8 mouse cellular contexts compared by ENCODE assay signal in genomic region chr4:106848290-106849092, GRCm38 (mm10). TPM values are rescaled to one million over a fixed set of nuclear protein-coding genes. Genes with fewer than 3 reads are reported as not detected.
DNase-seq lines count a peak whose midpoint lies in the region; ATAC-seq lines count a peak whose summit lies in the region.

No protein-coding gene starts in this region.

- ATAC-seq in liver, embryonic 11.5 days (replicated peaks; ENCODE audit: low FRiP score), result no peak
- no peak for ATAC-seq in activated CD4-positive, CD25-positive, alpha-beta regulatory T cell, adult 4 months

- H3K9ac ChIP-seq in liver, embryonic 11.5 days (ENCODE audit: low read depth, low read length), result no peak overlapping the region

- H3K27me3 ChIP-seq in liver, embryonic 11.5 days (replicated peaks; ENCODE audit: control insufficient read depth, insufficient read depth, low read length), result no peaks in the 10 kb centered on the region

- peaks cover 24% of the 10 kb centered on the region for H3K4me1 ChIP-seq in liver, embryonic 11.5 days (replicated peaks; ENCODE audit: control insufficient read depth, insufficient read depth, low read length)

- DNase-seq in liver, embryonic 11.5 days (ENCODE audit: low spot score), result no peak
- DNase-seq in liver, result no peak
- peak; percentile 86 for DNase-seq in cerebellum, postnatal 14 days
- peak; percentile 57 for DNase-seq in heart, postnatal 4 days
- peak; percentile 57 to 68 for DNase-seq in lung, adult 18-20 months
- DNase-seq in urinary bladder, adult 2 months (ENCODE audit: low spot score), result no peak
- DNase-seq in urinary bladder, adult 18-20 months (ENCODE audit: low spot score in 2 of 2), result no peak

- WGBS in liver, embryonic 11.5 days, result 59% methylated on average over 12 of the region's 12 CpGs

- H3K27ac ChIP-seq in liver, embryonic 11.5 days (ENCODE audit: low read depth, low read length), result peak overlapping the region; percentile 59; the same call in 1 of the 2 replicates

- H3K9me3 ChIP-seq in liver, embryonic 11.5 days (ENCODE audit: control insufficient read depth, low read length), result no peaks in the 10 kb centered on the region

- peak overlapping the region; percentile 28; the same call in 1 of the 2 replicates for H3K4me2 ChIP-seq in liver, embryonic 11.5 days

- H3K4me3 ChIP-seq in liver, embryonic 11.5 days (ENCODE audit: low read depth, low read length), result no peak overlapping the region

- H3K36me3 ChIP-seq in liver, embryonic 11.5 days (ENCODE audit: control insufficient read depth, insufficient read depth, low read length), result no peaks in the 10 kb centered on the region

RNA-seq across cellular contexts. Expression of gene Acot11, which starts 43.7 kb away (rescaled TPM):
- 2.9 and 3.9 TPM in 2 replicates for polyA plus RNA-seq in liver, embryonic 11.5 days (2014; fragmentation: Nextera tagmentation; extraction: Ambion mirVana)
- total RNA-seq in heart, postnatal 4 days (2021), result 10 to 100 TPM; 12.7 to 13.7 TPM
- polyA plus RNA-seq in urinary bladder, adult 2 months (2012; rRNA removed), result 7.2 and 11.2 TPM in 2 replicates
- 1 to 10 TPM; 6.1 to 9.0 TPM for polyA plus RNA-seq in activated CD4-positive, CD25-positive, alpha-beta regulatory T cell, adult 4 months (2017; shearing (Covaris generic))

Comparison
In these comparisons a context has a peak if more than half of its experiments do, and no peak if none do; other contexts are left out.
1. DNase-seq: peak in cerebellum, postnatal 14 days (2 of 2), heart, postnatal 4 days (single experiment) and lung, adult 18-20 months (2 of 2); none in liver, embryonic 11.5 days (single experiment), liver (single experiment), urinary bladder, adult 2 months (single experiment) and urinary bladder, adult 18-20 months (0 of 2).